Mouse (Mus musculus): ENCODE results near the gene Taf1c.

DNA sequence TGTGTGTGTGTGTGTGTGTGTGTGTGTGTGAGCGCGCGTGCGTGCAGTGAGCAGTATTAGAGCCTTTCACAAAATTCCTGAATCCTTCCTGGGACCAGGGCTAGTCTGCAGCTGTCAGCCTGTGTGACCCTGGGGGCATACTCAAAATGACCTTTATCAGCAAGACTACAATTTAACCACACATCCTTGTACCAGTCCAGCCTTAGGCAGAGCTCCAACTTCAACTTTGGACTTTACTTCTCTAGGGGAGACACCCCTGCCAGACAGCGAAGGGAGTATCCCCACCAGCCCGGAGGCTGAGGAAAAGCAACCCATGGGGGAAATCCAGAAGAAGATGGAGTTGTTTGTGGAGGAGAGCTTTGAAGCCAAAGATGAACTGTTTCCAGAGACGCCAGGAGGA lies 13.6 kb downstream of the Taf1c start:
- TF ChIP-seq CTCF (conservative IDR thresholded peaks at IDR 0.05; ENCODE audit: insufficient read depth, insufficient read length, low read depth, low read length) = no peak
- TF ChIP-seq POLR2A (IDR thresholded peaks at IDR 0.05; ENCODE audit: low read depth, low read length) = no peak

Measured in kidney, adult 2 months (tissue).